Mouse (Mus musculus) adrenal gland, adult 2 months (tissue): ENCODE measurements around the gene Asb17. TPM values are rescaled to one million over a fixed set of nuclear protein-coding genes. Genes with fewer than 3 reads are reported as not detected.
"Not testable (repeated sequence)": the region's sequence is repeated elsewhere in the genome, so short reads cannot be mapped to it uniquely, and the experiment has no call there.

Experiments used
- DNase-seq: peaks from one replicate; pipeline ENCODE4 v3.0.0; 2021
- polyA plus RNA-seq: library from polyadenylated mRNA; depleted of rRNA; stranded (reverse); fragments of >200 nt; gene quantifications from 2 replicates; pipeline ENCODE4 v1.2.3, GENCODE M21; 2012
- total RNA-seq, 2 experiments: library from RNA; stranded (reverse); gene quantifications; 2 replicates each; pipeline ENCODE4 v1.2.3; 2021

The Asb17 gene
- total and polyA plus RNA-seq, 3 experiments = not detected

GRCm38 (mm10) chr3:153831873-153832653 lies 11.9 kb upstream of the Asb17 start:
- DNase-seq = no peak

- DNase-seq = no peak
Measured at GRCm38 (mm10) chr3:153832654-153832945, 11.4 kb upstream of the Asb17 start.

- no peak for DNase-seq
Measured at GRCm38 (mm10) chr3:153834071-153834470, 9.9 kb upstream of the Asb17 start.

- peak; percentile 86 for DNase-seq
Measured at GRCm38 (mm10) chr3:153835455-153836086, 8.4 kb upstream of the Asb17 start.

GRCm38 (mm10) chr3:153836316-153836715 lies 7.7 kb upstream of the Asb17 start:
- no peak for DNase-seq

- DNase-seq = no peak
Measured at GRCm38 (mm10) chr3:153837593-153837992, 6.4 kb upstream of the Asb17 start.

- no peak for DNase-seq
Measured at GRCm38 (mm10) chr3:153844757-153845156, 748 bp downstream of the Asb17 start.

- DNase-seq = no peak
Measured at GRCm38 (mm10) chr3:153845500-153845899, 1.5 kb downstream of the Asb17 start.

GRCm38 (mm10) chr3:153846109-153846508 lies 2.1 kb downstream of the Asb17 start:
- no peak for DNase-seq

GRCm38 (mm10) chr3:153847207-153847733 lies 3.3 kb downstream of the Asb17 start:
- no peak for DNase-seq

- peak; percentile 40 for DNase-seq
Measured at GRCm38 (mm10) chr3:153849368-153850015, 5.5 kb downstream of the Asb17 start.

- DNase-seq = no peak
Measured at GRCm38 (mm10) chr3:153850759-153851158, 6.8 kb downstream of the Asb17 start.

GRCm38 (mm10) chr3:153852266-153852665 lies 8.3 kb downstream of the Asb17 start:
- no peak for DNase-seq

- DNase-seq = no peak
Measured at GRCm38 (mm10) chr3:153858350-153859001, 14.5 kb downstream of the Asb17 start.

GRCm38 (mm10) chr3:153860392-153860791 lies 16.4 kb downstream of the Asb17 start:
- not testable (repeated sequence) for DNase-seq

GRCm38 (mm10) chr3:153863816-153864215 lies 19.8 kb downstream of the Asb17 start:
- DNase-seq = no peak

GRCm38 (mm10) chr3:153864636-153865429 lies 20.8 kb downstream of the Asb17 start:
- DNase-seq = no peak

GRCm38 (mm10) chr3:153867149-153868136 lies 23.4 kb downstream of the Asb17 start:
- DNase-seq = no peak

GRCm38 (mm10) chr3:153871396-153871795 lies 27.4 kb downstream of the Asb17 start:
- no peak for DNase-seq

GRCm38 (mm10) chr3:153886296-153886695 lies 42.3 kb downstream of the Asb17 start:
- no peak for DNase-seq
